Mouse (Mus musculus) heart, embryonic 13.5 days (tissue): Measurements from ENCODE around the gene Syt6. TPM values are rescaled to one million over a fixed set of nuclear protein-coding genes. Genes with fewer than 3 reads are reported as not detected.
"Not testable (repeated sequence)": the region's sequence is repeated elsewhere in the genome, so short reads cannot be mapped to it uniquely, and the experiment has no call there.

Experiments used
- ATAC-seq: fragments of 200-750 bp; cut with Nextera tagmentation; 2 replicates; pipeline ENCODE4 v1.8.0; 2017; ENCODE audit warnings: moderate TSS enrichment; ENCODE audit not compliant: insufficient number of reproducible peaks, low FRiP score, low TSS enrichment; ENCODE audit errors: extremely low read depth
- H3K27ac ChIP-seq: fragments of 300-500 bp; sonication (generic); replicated peaks from 2 replicates; pipeline ENCODE4 v1.5.1; 2015; ENCODE audit warnings: moderate library complexity, mild to moderate bottlenecking, inconsistent platforms
- H3K27me3 ChIP-seq: fragments of 300-500 bp; sonication (generic); replicated peaks from 2 replicates; pipeline ENCODE4 v1.6.1; 2015; ENCODE audit warnings: mild to moderate bottlenecking, inconsistent platforms
- H3K36me3 ChIP-seq: fragments of 300-500 bp; sonication (generic); 2 replicates; pipeline ENCODE4 v1.6.1; 2015; ENCODE audit warnings: mild to moderate bottlenecking, inconsistent platforms
- H3K4me1 ChIP-seq: fragments of 300-500 bp; sonication (generic); 2 replicates; pipeline ENCODE4 v1.6.1; 2015; ENCODE audit warnings: inconsistent platforms
- H3K4me2 ChIP-seq: fragments of 300-500 bp; sonication (generic); 2 replicates; pipeline ENCODE4 v1.6.1; 2015; ENCODE audit warnings: inconsistent platforms, mild to moderate bottlenecking, moderate library complexity
- H3K4me3 ChIP-seq: fragments of 300-500 bp; sonication (generic); 2 replicates; pipeline ENCODE4 v1.5.1; 2015; ENCODE audit warnings: moderate library complexity, mild to moderate bottlenecking, inconsistent platforms
- H3K9ac ChIP-seq: fragments of 300-500 bp; sonication (generic); 2 replicates; pipeline ENCODE4 v1.6.1; 2015; ENCODE audit warnings: inconsistent platforms, mild to moderate bottlenecking, moderate library complexity
- H3K9me3 ChIP-seq: fragments of 300-500 bp; sonication (generic); 2 replicates; pipeline ENCODE4 v1.6.1; 2016; ENCODE audit warnings: inconsistent platforms
- WGBS: fragments of 180-500 bp; shearing (Covaris S2); methylation state at CpG from one replicate; pipeline ENCODE4 v1.1.7; 2015; ENCODE audit warnings: mixed read lengths; 5-methylcytosine and 5-hydroxymethylcytosine counted together
- polyA plus RNA-seq: library from polyadenylated mRNA; unstranded; fragments of >200 nt; fragmentation: Nextera tagmentation; extraction: Ambion mirVana; gene quantifications from 2 replicates; pipeline ENCODE4 v1.2.1, GENCODE M21; 2015

Gene Syt6
- polyA plus RNA-seq, 1 experiment from 2014 or later, result 0.17 TPM

GRCm38 (mm10) chr3:103624591-103625051 is 49.6 kb downstream of the Syt6 start:
- H3K4me1 ChIP-seq, result peaks cover 13% of the 10 kb centered on the region
- WGBS, result 26% methylated on average over 5 of the region's 5 CpGs
- ATAC-seq, result no peak
- H3K9ac ChIP-seq, result no peak overlapping the region
- no peak overlapping the region for H3K4me2 ChIP-seq
- H3K27ac ChIP-seq, result no peak overlapping the region
- peaks cover 3% of the 10 kb centered on the region; the same call in 1 of the 2 replicates for H3K27me3 ChIP-seq
- H3K36me3 ChIP-seq, result no peaks in the 10 kb centered on the region
- no peak overlapping the region for H3K4me3 ChIP-seq
- H3K9me3 ChIP-seq, result peaks cover 3% of the 10 kb centered on the region; the same call in 1 of the 2 replicates

GRCm38 (mm10) chr3:103625169-103625568 is 50.1 kb downstream of the Syt6 start:
- WGBS, result 82% methylated on average over 13 of the region's 13 CpGs
- Histone ChIP-seq H3K27ac (no peak overlapping the region), H3K9ac (no peak overlapping the region), H3K9me3 (peaks cover 3% of the 10 kb centered on the region; the same call in 1 of the 2 replicates), H3K4me3 (no peak overlapping the region), H3K4me2 (no peak overlapping the region), H3K4me1 (peaks cover 13% of the 10 kb centered on the region), H3K27me3 (peaks cover 3% of the 10 kb centered on the region; the same call in 1 of the 2 replicates), H3K36me3 (no peaks in the 10 kb centered on the region)
- ATAC-seq, result no peak

GRCm38 (mm10) chr3:103626481-103626880 is 51.5 kb downstream of the Syt6 start:
- H3K27me3 ChIP-seq, result no peaks in the 10 kb centered on the region; the same call in 1 of the 2 replicates
- no peaks in the 10 kb centered on the region for H3K36me3 ChIP-seq
- ATAC-seq, result no peak
- peaks cover 13% of the 10 kb centered on the region for H3K4me1 ChIP-seq
- H3K9ac ChIP-seq, result no peak overlapping the region
- 83% methylated on average over 4 of the region's 4 CpGs for whole genome bisulfite sequencing
- peaks cover 3% of the 10 kb centered on the region; the same call in 1 of the 2 replicates for H3K9me3 ChIP-seq
- H3K4me2 ChIP-seq, result no peak overlapping the region
- no peak overlapping the region for H3K27ac ChIP-seq
- no peak overlapping the region for H3K4me3 ChIP-seq

GRCm38 (mm10) chr3:103627661-103628060 is 52.6 kb downstream of the Syt6 start:
- Histone ChIP-seq H3K9me3 (peaks cover 3% of the 10 kb centered on the region; the same call in 1 of the 2 replicates), H3K9ac (no peak overlapping the region)
- WGBS, result 81% methylated on average over 3 of the region's 3 CpGs

DNA sequence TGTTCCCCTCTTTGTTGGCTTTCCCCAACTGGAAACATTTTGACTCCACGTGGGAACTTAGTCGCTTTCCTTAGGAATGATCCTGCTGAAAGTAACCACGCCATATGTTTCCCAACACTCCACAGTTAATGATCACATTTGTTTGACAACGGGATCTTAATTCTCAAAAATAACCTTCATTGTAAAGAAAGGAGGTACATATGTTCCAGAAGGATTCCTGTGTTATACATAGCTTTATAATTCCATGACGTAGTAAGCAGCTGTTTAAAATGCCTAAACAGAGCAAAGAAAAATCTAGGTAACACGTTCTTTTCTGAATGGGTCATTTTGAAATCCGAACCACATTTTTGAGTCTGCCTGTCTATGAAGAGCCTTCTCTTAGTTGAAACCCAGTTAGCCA is 58.1 kb downstream of the Syt6 start:
- 80% methylated on average over 7 of the region's 7 CpGs for WGBS

More at GRCm38 (mm10) chr3:103627661-103628060, 52.6 kb downstream of the Syt6 start:
- Histone ChIP-seq H3K4me3 (no peak overlapping the region), H3K4me2 (no peak overlapping the region), H3K27me3 (no peaks in the 10 kb centered on the region), H3K27ac (no peak overlapping the region), H3K36me3 (no peaks in the 10 kb centered on the region), H3K4me1 (peaks cover 13% of the 10 kb centered on the region)
- ATAC-seq, result no peak

DNA sequence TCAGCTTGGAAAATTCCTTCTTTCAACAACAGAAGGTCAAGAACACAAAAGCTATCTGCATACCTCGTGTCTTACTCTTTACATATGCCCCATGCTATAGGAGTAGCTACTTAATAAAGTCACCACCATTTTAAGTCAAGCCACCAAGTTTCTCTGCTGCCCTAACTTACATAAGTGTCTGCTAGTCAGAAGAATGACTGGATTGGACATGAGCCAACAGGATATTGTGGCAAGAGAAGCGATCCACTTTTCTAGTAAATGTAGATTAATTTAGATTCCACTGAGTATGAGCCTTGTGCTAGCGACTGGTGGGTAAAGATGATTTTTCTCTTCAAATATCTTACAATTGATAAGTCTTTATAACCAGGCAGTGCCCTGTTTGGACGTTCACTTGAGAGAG is 58.8 kb downstream of the Syt6 start:
- ATAC-seq, result no peak
- H3K4me2 ChIP-seq, result no peak overlapping the region
- no peaks in the 10 kb centered on the region for H3K27me3 ChIP-seq
- H3K9me3 ChIP-seq, result no peaks in the 10 kb centered on the region
- no peaks in the 10 kb centered on the region for H3K36me3 ChIP-seq
- no peak overlapping the region for H3K27ac ChIP-seq
- 51% methylated on average over 4 of the region's 4 CpGs for WGBS
- H3K4me3 ChIP-seq, result no peak overlapping the region
- H3K4me1 ChIP-seq, result 0 out of 2 replicates have a peak, but pooled peaks cover 3% of the 10 kb centered on the region
- no peak overlapping the region for H3K9ac ChIP-seq

More for the DNA sequence above, 58.1 kb downstream of the Syt6 start:
- Histone ChIP-seq H3K36me3 (no peaks in the 10 kb centered on the region), H3K27me3 (no peaks in the 10 kb centered on the region), H3K9ac (no peak overlapping the region), H3K9me3 (no peaks in the 10 kb centered on the region), H3K4me2 (no peak overlapping the region), H3K4me3 (no peak overlapping the region), H3K4me1 (0 out of 2 replicates have a peak, but pooled peaks cover 3% of the 10 kb centered on the region), H3K27ac (no peak overlapping the region)
- ATAC-seq, result no peak

DNA sequence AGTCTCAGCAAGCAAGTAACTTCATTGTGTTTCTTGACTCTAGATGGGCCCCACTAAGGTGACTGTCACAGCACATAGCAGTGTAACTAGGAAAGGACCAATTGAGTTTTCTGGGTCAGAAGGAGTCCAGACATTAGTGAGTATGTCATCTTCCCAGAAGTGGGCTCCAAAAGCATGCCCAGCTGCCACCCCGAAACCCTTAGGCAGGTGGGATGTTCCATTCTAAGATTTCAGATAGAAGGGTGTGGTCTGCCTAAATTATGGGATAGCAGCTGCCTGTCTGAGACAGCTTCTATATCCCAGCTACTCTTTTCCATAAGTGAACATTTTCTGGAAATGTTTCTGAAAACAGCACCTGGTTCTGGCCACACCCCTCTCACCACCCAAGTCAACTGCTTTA is 59.2 kb downstream of the Syt6 start:
- H3K4me2 ChIP-seq, result no peak overlapping the region
- no peaks in the 10 kb centered on the region for H3K9me3 ChIP-seq
- H3K4me1 ChIP-seq, result 0 out of 2 replicates have a peak, but pooled peaks cover 3% of the 10 kb centered on the region
- H3K36me3 ChIP-seq, result no peaks in the 10 kb centered on the region
- no peak overlapping the region for H3K27ac ChIP-seq
- ATAC-seq, result no peak
- H3K27me3 ChIP-seq, result no peaks in the 10 kb centered on the region
- H3K9ac ChIP-seq, result no peak overlapping the region
- WGBS, result 79% methylated on average over 1 of the region's 1 CpGs
- no peak overlapping the region for H3K4me3 ChIP-seq

- H3K36me3 ChIP-seq, result no peaks in the 10 kb centered on the region
- no peak for ATAC-seq
- 68% methylated on average over 1 of the region's 1 CpGs for WGBS
Observed at GRCm38 (mm10) chr3:103637641-103638040, 62.6 kb downstream of the Syt6 start.

GRCm38 (mm10) chr3:103640226-103640803 is 65.3 kb downstream of the Syt6 start:
- no peak overlapping the region for H3K4me3 ChIP-seq
- 67% methylated on average over 8 of the region's 8 CpGs for WGBS

More at GRCm38 (mm10) chr3:103637641-103638040, 62.6 kb downstream of the Syt6 start:
- Histone ChIP-seq H3K27me3 (no peaks in the 10 kb centered on the region), H3K4me3 (no peak overlapping the region), H3K4me1 (0 out of 2 replicates have a peak, but pooled peaks cover 3% of the 10 kb centered on the region), H3K9ac (no peak overlapping the region), H3K4me2 (no peak overlapping the region), H3K27ac (no peak overlapping the region), H3K9me3 (no peaks in the 10 kb centered on the region)

GRCm38 (mm10) chr3:103641301-103641700 is 66.3 kb downstream of the Syt6 start:
- no peak overlapping the region for H3K4me2 ChIP-seq
- H3K36me3 ChIP-seq, result no peaks in the 10 kb centered on the region
- H3K27me3 ChIP-seq, result no peaks in the 10 kb centered on the region; the same call in 1 of the 2 replicates
- H3K4me3 ChIP-seq, result no peak overlapping the region
- no peak for ATAC-seq
- H3K9me3 ChIP-seq, result no peaks in the 10 kb centered on the region
- WGBS, result 62% methylated on average over 7 of the region's 7 CpGs
- H3K4me1 ChIP-seq, result no peaks in the 10 kb centered on the region
- no peak overlapping the region for H3K9ac ChIP-seq
- H3K27ac ChIP-seq, result no peak overlapping the region

More at GRCm38 (mm10) chr3:103640226-103640803, 65.3 kb downstream of the Syt6 start:
- no peak for ATAC-seq
- Histone ChIP-seq H3K4me2 (no peak overlapping the region), H3K27ac (no peak overlapping the region), H3K36me3 (no peaks in the 10 kb centered on the region), H3K9ac (no peak overlapping the region), H3K4me1 (no peaks in the 10 kb centered on the region), H3K9me3 (no peaks in the 10 kb centered on the region), H3K27me3 (no peaks in the 10 kb centered on the region; the same call in 1 of the 2 replicates)

DNA sequence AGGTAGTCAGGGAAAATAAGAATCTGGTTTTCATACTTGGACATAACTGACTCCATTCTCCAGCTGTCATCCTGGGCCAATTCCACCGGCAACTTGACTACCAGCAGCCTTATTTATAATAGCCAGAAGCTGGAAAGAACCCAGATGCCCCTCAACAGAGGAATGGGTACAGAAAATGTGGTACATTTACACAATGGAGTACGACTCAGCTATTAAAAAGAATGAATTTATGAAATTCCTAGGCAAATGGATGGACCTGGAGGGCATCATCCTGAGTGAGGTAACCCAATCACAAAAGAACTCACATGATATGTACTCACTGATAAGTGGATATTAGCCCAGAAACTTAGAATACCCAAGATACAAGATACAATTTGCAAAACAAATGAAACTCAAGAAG is 70.9 kb downstream of the Syt6 start, which contains the start of gene Atg4a-ps:
Gene Atg4a-ps (minus strand): TSS at position 101 of the 400 bp plus-strand sequence.
- not testable (repeated sequence) for H3K4me2 ChIP-seq, H3K36me3 ChIP-seq, H3K4me1 ChIP-seq, H3K27ac ChIP-seq, ATAC-seq, H3K27me3 ChIP-seq, H3K9ac ChIP-seq, H3K4me3 ChIP-seq, H3K9me3 ChIP-seq
- 89% methylated on average over 2 of the region's 2 CpGs for WGBS
